Mouse (Mus musculus) left cerebral cortex, postnatal 14 days (tissue): ENCODE measurements around the gene Trim14. TPM values are rescaled to one million over a fixed set of nuclear protein-coding genes. Genes with fewer than 3 reads are reported as not detected.

Experiments used
- DNase-seq, 2 experiments: peaks; one replicate each; pipeline ENCODE4 v3.0.0; 2021 to 2022; ENCODE audit warnings: low spot score in 2 of 2, mixed read lengths in 1 of 2
- intact Hi-C: fragments of 180-260 bp; cut with DNase I; formaldehyde crosslinking; loops from one replicate; pipeline ENCODE4 v1.15.1; 2025
- total RNA-seq, 2 experiments: library from RNA; stranded (reverse); gene quantifications; 2 replicates each; pipeline ENCODE4 v1.2.3; 2021

Trim14 gene
- total RNA-seq, 2 experiments from 2014 or later = 0.47 to 1.5 TPM

GRCm38 (mm10) chr4:46564247-46564646, 28.3 kb upstream of the Trim14 start:
- intact Hi-C loops = no loop called here
- DNase-seq = no peak

- peak; percentile 22 to 48 for DNase-seq
- intact Hi-C loops = no loop called here
Observed at GRCm38 (mm10) chr4:46563847-46564246, 27.9 kb upstream of the Trim14 start.

- intact Hi-C loops = no loop called here
- no peak for DNase-seq
Observed at GRCm38 (mm10) chr4:46562841-46563240, 26.9 kb upstream of the Trim14 start.

GRCm38 (mm10) chr4:46562037-46562436, 26.1 kb upstream of the Trim14 start:
- intact Hi-C loops = no loop called here

GRCm38 (mm10) chr4:46560069-46560705, 24.2 kb upstream of the Trim14 start:
- no peak for DNase-seq
- intact Hi-C loops = no loop called here

More at GRCm38 (mm10) chr4:46562037-46562436, 26.1 kb upstream of the Trim14 start:
- no peak for DNase-seq

- intact Hi-C loops = no loop called here
Observed at GRCm38 (mm10) chr4:46558672-46559667, 23.0 kb upstream of the Trim14 start.

GRCm38 (mm10) chr4:46556933-46557332, 21.0 kb upstream of the Trim14 start:
- intact Hi-C loops = no loop called here
- DNase-seq = no peak

More at GRCm38 (mm10) chr4:46558672-46559667, 23.0 kb upstream of the Trim14 start:
- DNase-seq = no peak

- DNase-seq = no peak
Observed at GRCm38 (mm10) chr4:46555762-46556161, 19.8 kb upstream of the Trim14 start.

GRCm38 (mm10) chr4:46554295-46555069, 18.5 kb upstream of the Trim14 start:
- intact Hi-C loops = no loop called here
- peak; percentile 20 to 33 for DNase-seq

More at GRCm38 (mm10) chr4:46555762-46556161, 19.8 kb upstream of the Trim14 start:
- intact Hi-C loops = no loop called here

- intact Hi-C loops = no loop called here
- no peak for DNase-seq
Observed at GRCm38 (mm10) chr4:46553864-46554263, 17.9 kb upstream of the Trim14 start.

- intact Hi-C loops = no loop called here
- DNase-seq = no peak
Observed at GRCm38 (mm10) chr4:46550406-46550805, 14.5 kb upstream of the Trim14 start.

- no peak for DNase-seq
- intact Hi-C loops = no loop called here
Observed at GRCm38 (mm10) chr4:46549979-46550378, 14.0 kb upstream of the Trim14 start.

GRCm38 (mm10) chr4:46546709-46547108, 10.8 kb upstream of the Trim14 start:
- no peak for DNase-seq
- intact Hi-C loops = no loop called here

- intact Hi-C loops = no loop called here
- no peak for DNase-seq
Observed at GRCm38 (mm10) chr4:46545498-46545897, 9.6 kb upstream of the Trim14 start.

GRCm38 (mm10) chr4:46544313-46544712, 8.4 kb upstream of the Trim14 start:
- peak; percentile 29 to 75 for DNase-seq
- intact Hi-C loops = no loop called here

- DNase-seq = no peak
- intact Hi-C loops = no loop called here
Observed at GRCm38 (mm10) chr4:46543366-46544050, 7.6 kb upstream of the Trim14 start.

- intact Hi-C loops = no loop called here
- no peak for DNase-seq
Observed at GRCm38 (mm10) chr4:46541707-46542106, 5.8 kb upstream of the Trim14 start.

GRCm38 (mm10) chr4:46539167-46539566, 3.2 kb upstream of the Trim14 start:
- DNase-seq = no peak
- intact Hi-C loops = no loop called here
